In genomic region chr7:141466607-141467148, GRCm38 (mm10) we compare ENCODE assay signal across 8 mouse cellular contexts. TPM values are rescaled to one million over a fixed set of nuclear protein-coding genes. Genes with fewer than 3 reads are reported as not detected.
A peak's percentile ranks its signal among the peaks of the same experiment; 100 is the strongest.
DNase-seq lines count a peak whose midpoint lies in the region; ATAC-seq and TF ChIP-seq lines count a peak whose summit lies in the region.

No protein-coding gene starts in this region.

- 61% methylated on average over 10 of the region's 10 CpGs for WGBS in forebrain, embryonic 14.5 days
- 54% methylated on average over 10 of the region's 10 CpGs for WGBS in liver, embryonic 15.5 days (ENCODE audit: insufficient replicate concordance)

- peaks cover 91% of the 10 kb centered on the region for H3K4me1 ChIP-seq in E14TG2a.4 (replicated peaks; ENCODE audit: low read depth, low read length)
- H3K4me1 ChIP-seq in forebrain, embryonic 14.5 days (ENCODE audit: control insufficient read depth, insufficient read depth, low read length), result peaks cover 17% of the 10 kb centered on the region
- H3K4me1 ChIP-seq in liver, embryonic 15.5 days (replicated peaks), result peaks cover 68% of the 10 kb centered on the region

- TF ChIP-seq CTCF in E14TG2a.4 (conservative IDR thresholded peaks at IDR 0.05; ENCODE audit: low read length), result no peak

- H3K27me3 ChIP-seq in E14TG2a.4 (ENCODE audit: insufficient read depth, low read length), result peaks cover 47% of the 10 kb centered on the region
- H3K27me3 ChIP-seq in forebrain, embryonic 14.5 days (replicated peaks; ENCODE audit: control insufficient read depth, insufficient read depth, low read length), result peaks cover 49% of the 10 kb centered on the region
- H3K27me3 ChIP-seq in liver, embryonic 15.5 days, result peaks cover 54% of the 10 kb centered on the region

- no peak for ATAC-seq in forebrain, embryonic 14.5 days
- no peak for ATAC-seq in liver, embryonic 15.5 days (ENCODE audit: insufficient read depth)

- peaks cover 27% of the 10 kb centered on the region for H3K36me3 ChIP-seq in E14TG2a.4 (ENCODE audit: insufficient read depth, low read length)
- H3K36me3 ChIP-seq in forebrain, embryonic 14.5 days (ENCODE audit: control insufficient read depth, insufficient read depth, low read length), result peaks cover 19% of the 10 kb centered on the region
- peaks cover 26% of the 10 kb centered on the region for H3K36me3 ChIP-seq in liver, embryonic 15.5 days (replicated peaks)

- H3K9me3 ChIP-seq in E14TG2a.4 (ENCODE audit: low read length), result no peaks in the 10 kb centered on the region
- no peaks in the 10 kb centered on the region for H3K9me3 ChIP-seq in forebrain, embryonic 14.5 days (replicated peaks; ENCODE audit: control insufficient read depth, low read length)
- H3K9me3 ChIP-seq in liver, embryonic 15.5 days (replicated peaks), result no peaks in the 10 kb centered on the region

- intact Hi-C loops in gastrocnemius, postnatal 14 days (cut with DNase I; ENCODE audit: low total_unique reads), result no loop called here

- DNase-seq in gastrocnemius, postnatal 14 days, result peak; percentile 4
- no peak for DNase-seq in gastrocnemius, postnatal 4 days (ENCODE audit: low spot score in 2 of 2)
- DNase-seq in forebrain, embryonic 14.5 days (ENCODE audit: low spot score), result no peak
- no peak for DNase-seq in T-cell, adult 2 months (ENCODE audit: low spot score)
- DNase-seq in right cerebral cortex, postnatal 25 days, result no peak
- DNase-seq in layer of hippocampus, adult 9-10 months (ENCODE audit: low spot score), result no peak

- no peak overlapping the region for H3K27ac ChIP-seq in forebrain, embryonic 14.5 days (ENCODE audit: low read depth, low read length)
- peak overlapping the region; percentile 81 for H3K27ac ChIP-seq in liver, embryonic 15.5 days (replicated peaks)

- peak overlapping the region; percentile 75 for H3K4me2 ChIP-seq in forebrain, embryonic 14.5 days (ENCODE audit: low read length)
- H3K4me2 ChIP-seq in liver, embryonic 15.5 days, result peak overlapping the region; percentile 96

- peak overlapping the region; percentile 93 for H3K4me3 ChIP-seq in E14TG2a.4 (replicated peaks; ENCODE audit: low read length)
- peak overlapping the region; percentile 57 for H3K4me3 ChIP-seq in forebrain, embryonic 14.5 days (ENCODE audit: low read depth, low read length)
- peak overlapping the region; percentile 76 for H3K4me3 ChIP-seq in liver, embryonic 15.5 days (replicated peaks)

- peak overlapping the region; percentile 75; the same call in 1 of the 2 replicates for H3K9ac ChIP-seq in forebrain, embryonic 14.5 days (ENCODE audit: low read length)
- peak overlapping the region; percentile 83 for H3K9ac ChIP-seq in liver, embryonic 15.5 days

RNA-seq across cellular contexts. Expression of gene Cd151, which starts 0.5 kb away (rescaled TPM):
- total RNA-seq in gastrocnemius, postnatal 14 days (2021), result 10 to 100 TPM; 79.8 to 82.0 TPM
- 10 to 100 TPM; 87.2 to 88.8 TPM for total RNA-seq in gastrocnemius, postnatal 4 days (2021)
- polyA plus RNA-seq in forebrain, embryonic 14.5 days (2014; fragmentation: Nextera tagmentation; extraction: Ambion mirVana), result 56.8 and 60.4 TPM in 2 replicates
- polyA plus RNA-seq in liver, embryonic 15.5 days (2015; fragmentation: Nextera tagmentation; extraction: Ambion mirVana), result 5.0 and 6.3 TPM in 2 replicates

RNA-seq across cellular contexts. Expression of gene Cracr2b, which starts 5.8 kb away (rescaled TPM):
- 10 to 100 TPM in 1 of 2 experiments, 1 to 10 TPM in 1; 6.5 to 14.3 TPM for total RNA-seq in gastrocnemius, postnatal 14 days (2021)
- total RNA-seq in gastrocnemius, postnatal 4 days (2021), result 1 to 10 TPM; 8.9 to 9.3 TPM
- polyA plus RNA-seq in forebrain, embryonic 14.5 days (2014; fragmentation: Nextera tagmentation; extraction: Ambion mirVana), result 3.0 and 4.3 TPM in 2 replicates
- polyA plus RNA-seq in liver, embryonic 15.5 days (2015; fragmentation: Nextera tagmentation; extraction: Ambion mirVana), result 3.9 and 5.2 TPM in 2 replicates

RNA-seq across cellular contexts. Expression of gene Polr2l, which starts 8.3 kb away (rescaled TPM):
- 10 to 100 TPM; 47.7 to 49.8 TPM for total RNA-seq in gastrocnemius, postnatal 14 days (2021)
- 10 to 100 TPM; 35.3 to 35.9 TPM for total RNA-seq in gastrocnemius, postnatal 4 days (2021)
- polyA plus RNA-seq in forebrain, embryonic 14.5 days (2014; fragmentation: Nextera tagmentation; extraction: Ambion mirVana), result 72.2 and 79.3 TPM in 2 replicates
- polyA plus RNA-seq in liver, embryonic 15.5 days (2015; fragmentation: Nextera tagmentation; extraction: Ambion mirVana), result 41.7 and 43.9 TPM in 2 replicates

RNA-seq across cellular contexts. Expression of gene Tspan4, which starts 8.4 kb away (rescaled TPM):
- total RNA-seq in gastrocnemius, postnatal 14 days (2021), result 10 to 100 TPM; 15.3 TPM
- total RNA-seq in gastrocnemius, postnatal 4 days (2021), result 10 to 100 TPM; 19.6 to 19.7 TPM
- polyA plus RNA-seq in forebrain, embryonic 14.5 days (2014; fragmentation: Nextera tagmentation; extraction: Ambion mirVana), result 29.9 and 30.9 TPM in 2 replicates
- 47.7 and 55.0 TPM in 2 replicates for polyA plus RNA-seq in liver, embryonic 15.5 days (2015; fragmentation: Nextera tagmentation; extraction: Ambion mirVana)

RNA-seq across cellular contexts. Expression of gene Pnpla2, which starts 11.7 kb away (rescaled TPM):
- 100 to 1,000 TPM; 188 to 332 TPM for total RNA-seq in gastrocnemius, postnatal 14 days (2021)
- 100 to 1,000 TPM in 1 of 2 experiments, 10 to 100 TPM in 1; 98.6 to 133 TPM for total RNA-seq in gastrocnemius, postnatal 4 days (2021)
- 16.3 and 20.5 TPM in 2 replicates for polyA plus RNA-seq in forebrain, embryonic 14.5 days (2014; fragmentation: Nextera tagmentation; extraction: Ambion mirVana)
- 13.9 and 15.3 TPM in 2 replicates for polyA plus RNA-seq in liver, embryonic 15.5 days (2015; fragmentation: Nextera tagmentation; extraction: Ambion mirVana)
